Mouse (Mus musculus) stomach, embryonic 16.5 days (tissue): ENCODE results near the gene Iba57. TPM values are rescaled to one million over a fixed set of nuclear protein-coding genes. Genes with fewer than 3 reads are reported as not detected.

Source experiments
- ATAC-seq: fragments of 200-750 bp; cut with Nextera tagmentation; 2 replicates; pipeline ENCODE4 v1.8.0; 2017; ENCODE audit warnings: moderate number of reproducible peaks, moderate TSS enrichment; ENCODE audit not compliant: insufficient read depth, low FRiP score
- H3K27ac ChIP-seq: fragments of 300-500 bp; sonication (generic); 2 replicates; pipeline ENCODE4 v1.5.1; 2014; ENCODE audit warnings: low read length
- H3K27me3 ChIP-seq: fragments of 300-500 bp; sonication (generic); 2 replicates; pipeline ENCODE4 v1.6.1; 2014; ENCODE audit warnings: low read length, control low read depth, mixed read lengths; ENCODE audit not compliant: control insufficient read depth, insufficient read depth
- H3K36me3 ChIP-seq: fragments of 300-500 bp; sonication (generic); 2 replicates; pipeline ENCODE4 v1.6.1; 2014; ENCODE audit warnings: low read length; ENCODE audit not compliant: control insufficient read depth, insufficient read depth
- H3K4me1 ChIP-seq: fragments of 300-500 bp; sonication (generic); 2 replicates; pipeline ENCODE4 v1.6.1; 2014; ENCODE audit warnings: low read length, control low read depth, mixed read lengths; ENCODE audit not compliant: control insufficient read depth, insufficient read depth
- H3K4me2 ChIP-seq: fragments of 300-500 bp; sonication (generic); 2 replicates; pipeline ENCODE4 v1.6.1; 2014; ENCODE audit warnings: low read depth, low read length, mixed read lengths
- H3K4me3 ChIP-seq: fragments of 300-500 bp; sonication (generic); replicated peaks from 2 replicates; pipeline ENCODE4 v1.5.1; 2014; ENCODE audit warnings: mild to moderate bottlenecking, low read length
- H3K9ac ChIP-seq: fragments of 300-500 bp; sonication (generic); 2 replicates; pipeline ENCODE4 v1.6.1; 2014; ENCODE audit warnings: low read length
- H3K9me3 ChIP-seq: fragments of 300-500 bp; sonication (generic); replicated peaks from 2 replicates; pipeline ENCODE4 v1.6.1; 2016; ENCODE audit warnings: low read length, control low read depth; ENCODE audit not compliant: control insufficient read depth
- WGBS: fragments of 180-500 bp; shearing (Covaris S2); extraction: QIAGEN DNeasy Blood & Tissue Kit; methylation state at CpG from one replicate; pipeline ENCODE4 v1.1.7; 2014; 5-methylcytosine and 5-hydroxymethylcytosine counted together
- polyA plus RNA-seq: library from polyadenylated mRNA; unstranded; fragments of >200 nt; fragmentation: Nextera tagmentation; extraction: Ambion mirVana; gene quantifications from 2 replicates; pipeline ENCODE4 v1.2.1, GENCODE M21; 2015

The Iba57 gene
- polyA plus RNA-seq, 1 experiment from 2014 or later = 7.0 TPM

DNA sequence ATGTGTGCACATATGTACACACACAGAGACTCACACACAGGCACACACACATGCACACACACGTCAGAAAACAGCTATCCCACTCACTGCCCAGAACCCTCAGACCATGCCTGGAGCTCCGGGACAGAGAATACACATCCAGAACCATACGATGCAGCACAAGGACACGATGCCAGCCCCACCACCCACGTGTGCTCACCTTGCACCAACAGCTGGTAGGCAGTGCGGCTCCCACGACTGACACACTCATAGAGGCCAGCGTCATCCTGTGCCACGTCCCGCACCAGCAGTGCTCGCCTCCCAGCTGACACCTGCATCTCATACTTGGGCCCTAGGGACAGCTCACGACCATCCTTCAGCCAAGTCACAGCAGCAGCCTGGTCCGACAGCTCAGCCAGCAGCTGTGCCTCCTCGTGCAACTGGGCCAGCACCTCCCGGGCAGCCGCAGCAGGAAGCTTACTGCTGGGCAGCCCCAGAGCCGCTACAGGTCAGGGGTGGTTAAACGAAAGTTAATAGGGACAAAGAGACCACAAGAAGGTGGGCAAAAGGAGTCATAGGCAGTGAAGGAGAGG lies 32.1 kb downstream of the Iba57 start:
- Histone ChIP-seq H3K27me3 (peaks cover 39% of the 10 kb centered on the region), H3K9me3 (no peaks in the 10 kb centered on the region), H3K4me1 (peaks cover 5% of the 10 kb centered on the region; the same call in 1 of the 2 replicates), H3K4me2 (no peak overlapping the region), H3K27ac (no peak overlapping the region), H3K36me3 (no peaks in the 10 kb centered on the region), H3K9ac (no peak overlapping the region), H3K4me3 (no peak overlapping the region)
- 62% methylated on average over 18 of the region's 18 CpGs for WGBS
- no peak for ATAC-seq

DNA sequence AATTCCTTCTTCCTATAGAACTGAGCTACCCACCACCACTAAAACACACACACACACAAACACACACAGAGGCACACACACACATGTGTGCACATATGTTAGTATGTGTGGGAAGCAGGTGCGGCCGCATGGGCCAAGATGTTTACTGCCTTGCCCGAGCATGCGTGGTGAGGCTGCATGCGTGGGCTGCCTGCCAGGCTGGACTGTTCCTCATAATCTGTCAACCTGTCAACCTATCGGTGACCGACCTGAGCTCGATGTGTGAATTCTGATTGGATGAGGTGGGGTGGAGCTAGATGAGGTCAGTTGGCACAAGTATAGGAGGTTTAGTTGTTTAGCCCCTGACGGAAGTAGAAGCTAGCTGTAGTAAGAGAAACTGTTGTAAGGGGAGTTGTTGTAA lies 32.8 kb downstream of the Iba57 start:
- Histone ChIP-seq H3K27ac (no peak overlapping the region), H3K4me3 (no peak overlapping the region), H3K27me3 (peaks cover 33% of the 10 kb centered on the region), H3K36me3 (no peaks in the 10 kb centered on the region), H3K9me3 (no peaks in the 10 kb centered on the region), H3K9ac (no peak overlapping the region), H3K4me2 (no peak overlapping the region), H3K4me1 (peaks cover 5% of the 10 kb centered on the region; the same call in 1 of the 2 replicates)
- 69% methylated on average over 9 of the region's 9 CpGs for WGBS
- ATAC-seq = no peak

DNA sequence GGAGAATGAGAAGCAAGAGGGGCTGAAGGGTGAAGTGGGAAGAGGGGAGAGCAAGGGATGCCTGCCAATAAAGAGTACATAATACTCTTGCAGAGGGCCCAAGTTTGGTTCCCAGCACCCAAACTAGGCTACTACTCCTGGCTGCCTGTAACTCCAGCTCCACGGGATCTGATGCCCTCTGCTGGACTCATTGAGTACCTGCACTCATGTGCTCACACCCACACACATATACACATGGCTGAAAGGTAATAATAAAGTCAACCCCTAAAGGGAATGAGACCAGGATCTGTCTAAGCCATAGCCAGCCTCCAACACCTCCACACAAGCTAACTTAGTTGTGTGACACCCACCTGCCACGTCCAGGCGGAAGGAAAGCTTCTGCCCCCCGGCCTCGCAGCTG lies 57.6 kb downstream of the Iba57 start:
- Histone ChIP-seq H3K4me3 (no peak overlapping the region), H3K27me3 (no peaks in the 10 kb centered on the region), H3K9ac (no peak overlapping the region), H3K27ac (no peak overlapping the region), H3K4me1 (no peaks in the 10 kb centered on the region), H3K9me3 (no peaks in the 10 kb centered on the region; the same call in 1 of the 2 replicates), H3K4me2 (no peak overlapping the region), H3K36me3 (no peaks in the 10 kb centered on the region)
- WGBS = 95% methylated on average over 5 of the region's 5 CpGs
- ATAC-seq = no peak

Other genes starting within 250 kb of the Iba57 start
- gene Btnl10, start 245.8 kb downstream of the Iba57 start, polyA plus RNA-seq = 0.72 and 0.80 TPM in 2 replicates
- 113 TPM in 2 replicates for gene Rnf187, start 224.8 kb downstream of the Iba57 start, polyA plus RNA-seq
- 44.0 and 50.7 TPM in 2 replicates for gene Hist3h2ba, start 214.8 kb downstream of the Iba57 start, polyA plus RNA-seq
- 28.1 and 33.0 TPM in 2 replicates for gene Hist3h2a, start 209.1 kb downstream of the Iba57 start, polyA plus RNA-seq
- gene Trim17, start 209.1 kb downstream of the Iba57 start, polyA plus RNA-seq = 0.17 and 0.27 TPM in 2 replicates
- 20.5 and 20.8 TPM in 2 replicates for gene Trim11, start 185.6 kb downstream of the Iba57 start, polyA plus RNA-seq
- 0.69 and 1.7 TPM in 2 replicates for gene Obscn, start 27.3 kb downstream of the Iba57 start, polyA plus RNA-seq
- 0.62 and 0.64 TPM in 2 replicates for gene Gjc2, start 19.5 kb upstream of the Iba57 start, polyA plus RNA-seq
- gene Guk1, start 28.5 kb upstream of the Iba57 start, polyA plus RNA-seq = 128 and 129 TPM in 2 replicates
- 75.5 and 78.9 TPM in 2 replicates for gene Mrpl55, start 38.7 kb upstream of the Iba57 start, polyA plus RNA-seq
- gene 2310033P09Rik, start 44.6 kb upstream of the Iba57 start, polyA plus RNA-seq = 22.5 and 24.9 TPM in 2 replicates
- 717 and 769 TPM in 2 replicates for gene Arf1, start 64.5 kb upstream of the Iba57 start, polyA plus RNA-seq
- gene Wnt3a, start 127.0 kb upstream of the Iba57 start, polyA plus RNA-seq = 0.23 and 0.62 TPM in 2 replicates
- 5.6 and 5.8 TPM in 2 replicates for gene Wnt9a, start 143.2 kb upstream of the Iba57 start, polyA plus RNA-seq
- not detected in 2 replicates for gene Prss38, start 211.9 kb upstream of the Iba57 start, polyA plus RNA-seq